Mouse (Mus musculus): ENCODE results near the gene Slc25a30. TPM values are rescaled to one million over a fixed set of nuclear protein-coding genes. Genes with fewer than 3 reads are reported as not detected.

Slc25a30 gene
- total RNA-seq, 2 experiments from 2014 or later: 9.9 to 10.9 TPM

Other genes with a start within 250 kb of the Slc25a30 start
- not detected for gene Spert, start 193.9 kb downstream of the Slc25a30 start, total RNA-seq (2021)
- gene Erich6b, start 144.8 kb downstream of the Slc25a30 start, total RNA-seq (2021): not detected
- gene Cog3, start 32.5 kb downstream of the Slc25a30 start, total RNA-seq (2021): 10 to 100 TPM; 22.8 to 23.2 TPM
- 1,000 to 10,000 TPM; 1,045 to 1,071 TPM for gene Tpt1, start 58.1 kb upstream of the Slc25a30 start, total RNA-seq (2021)
- gene Kctd4, start 168.0 kb upstream of the Slc25a30 start, total RNA-seq (2021): 10 to 100 TPM in 1 of 2 experiments, 1 to 10 TPM in 1; 10.0 to 14.7 TPM
- 10 to 100 TPM; 16.6 to 18.5 TPM for gene Gtf2f2, start 223.8 kb upstream of the Slc25a30 start, total RNA-seq (2021)

All from left cerebral cortex, postnatal 14 days (tissue).